Mouse (Mus musculus): ENCODE data around the gene Pdrg1. TPM values are rescaled to one million over a fixed set of nuclear protein-coding genes. Genes with fewer than 3 reads are reported as not detected.
A peak's percentile ranks its signal among the peaks of the same experiment; 100 is the strongest.

The Pdrg1 gene
- polyA plus RNA-seq, 1 experiment from 2014 or later: 144 TPM

GRCm38 (mm10) chr2:153030422-153030821, 15.2 kb upstream of the Pdrg1 start:
- Histone ChIP-seq H3K4me2 (replicated peaks) (no peak overlapping the region), H3K4me3 (replicated peaks) (no peak overlapping the region), H3K9me3 (replicated peaks) (no peaks in the 10 kb centered on the region), H3K36me3 (no peaks in the 10 kb centered on the region), H3K27me3 (peaks cover 71% of the 10 kb centered on the region), H3K9ac (no peak overlapping the region), H3K27ac (replicated peaks) (no peak overlapping the region), H3K4me1 (peaks cover 11% of the 10 kb centered on the region)
- WGBS: 30% methylated on average over 4 of the region's 4 CpGs
- no peak for ATAC-seq (ENCODE audit: insufficient number of reproducible peaks, low FRiP score, low TSS enrichment, low read depth)

- no peaks in the 10 kb centered on the region for H3K9me3 ChIP-seq (replicated peaks)
- H3K36me3 ChIP-seq: no peaks in the 10 kb centered on the region
- no peak overlapping the region for H3K9ac ChIP-seq
- H3K4me1 ChIP-seq: peaks cover 11% of the 10 kb centered on the region
- H3K4me3 ChIP-seq (replicated peaks): no peak overlapping the region
- peaks cover 45% of the 10 kb centered on the region for H3K27me3 ChIP-seq
- no peak overlapping the region for H3K4me2 ChIP-seq (replicated peaks)
- 64% methylated on average over 4 of the region's 4 CpGs for WGBS
- no peak overlapping the region for H3K27ac ChIP-seq (replicated peaks)
- ATAC-seq (ENCODE audit: insufficient number of reproducible peaks, low FRiP score, low TSS enrichment, low read depth): no peak
Measured at GRCm38 (mm10) chr2:153027501-153027900, 12.3 kb upstream of the Pdrg1 start.

- H3K9me3 ChIP-seq (replicated peaks): no peaks in the 10 kb centered on the region
- no peak overlapping the region for H3K27ac ChIP-seq (replicated peaks)
- H3K27me3 ChIP-seq: peaks cover 31% of the 10 kb centered on the region
- no peak overlapping the region for H3K9ac ChIP-seq
- WGBS: 81% methylated on average over 7 of the region's 7 CpGs
- ATAC-seq (ENCODE audit: insufficient number of reproducible peaks, low FRiP score, low TSS enrichment, low read depth): no peak
- H3K36me3 ChIP-seq: no peaks in the 10 kb centered on the region
- H3K4me2 ChIP-seq (replicated peaks): no peak overlapping the region
- H3K4me3 ChIP-seq (replicated peaks): no peak overlapping the region
- H3K4me1 ChIP-seq: no peaks in the 10 kb centered on the region
Measured at GRCm38 (mm10) chr2:153026052-153026451, 10.8 kb upstream of the Pdrg1 start.

GRCm38 (mm10) chr2:153022855-153023254, 7.6 kb upstream of the Pdrg1 start:
- Histone ChIP-seq H3K9ac (no peak overlapping the region), H3K27ac (replicated peaks) (no peak overlapping the region), H3K9me3 (replicated peaks) (no peaks in the 10 kb centered on the region), H3K27me3 (peaks cover 14% of the 10 kb centered on the region), H3K4me1 (no peaks in the 10 kb centered on the region), H3K4me2 (replicated peaks) (no peak overlapping the region), H3K36me3 (no peaks in the 10 kb centered on the region), H3K4me3 (replicated peaks) (no peak overlapping the region)
- WGBS: 69% methylated on average over 4 of the region's 4 CpGs
- no peak for ATAC-seq (ENCODE audit: insufficient number of reproducible peaks, low FRiP score, low TSS enrichment, low read depth)

GRCm38 (mm10) chr2:153021163-153021562, 5.9 kb upstream of the Pdrg1 start:
- Histone ChIP-seq H3K9ac (no peak overlapping the region), H3K4me3 (replicated peaks) (no peak overlapping the region), H3K4me1 (no peaks in the 10 kb centered on the region), H3K27me3 (peaks cover 15% of the 10 kb centered on the region), H3K27ac (replicated peaks) (no peak overlapping the region), H3K4me2 (replicated peaks) (no peak overlapping the region), H3K36me3 (no peaks in the 10 kb centered on the region), H3K9me3 (replicated peaks) (no peaks in the 10 kb centered on the region)
- no peak for ATAC-seq (ENCODE audit: insufficient number of reproducible peaks, low FRiP score, low TSS enrichment, low read depth)
- WGBS: 60% methylated on average over 3 of the region's 3 CpGs

GRCm38 (mm10) chr2:153019355-153019754, 4.1 kb upstream of the Pdrg1 start:
- Histone ChIP-seq H3K9ac (no peak overlapping the region), H3K4me1 (peaks cover 4% of the 10 kb centered on the region), H3K27me3 (peaks cover 15% of the 10 kb centered on the region), H3K36me3 (no peaks in the 10 kb centered on the region), H3K4me2 (replicated peaks) (no peak overlapping the region), H3K4me3 (replicated peaks) (no peak overlapping the region), H3K9me3 (replicated peaks) (no peaks in the 10 kb centered on the region), H3K27ac (replicated peaks) (no peak overlapping the region)
- WGBS: 85% methylated on average over 3 of the region's 3 CpGs
- no peak for ATAC-seq (ENCODE audit: insufficient number of reproducible peaks, low FRiP score, low TSS enrichment, low read depth)

GRCm38 (mm10) chr2:153016786-153017185, 1.6 kb upstream of the Pdrg1 start:
- peaks cover 15% of the 10 kb centered on the region for H3K4me1 ChIP-seq

GRCm38 (mm10) chr2:153015804-153016203, 577 bp upstream of the Pdrg1 start:
- no peak for ATAC-seq (ENCODE audit: insufficient number of reproducible peaks, low FRiP score, low TSS enrichment, low read depth)
- Histone ChIP-seq H3K9me3 (replicated peaks) (no peaks in the 10 kb centered on the region), H3K36me3 (peaks cover 21% of the 10 kb centered on the region), H3K4me1 (peaks cover 15% of the 10 kb centered on the region), H3K27ac (replicated peaks) (no peak overlapping the region), H3K27me3 (peaks cover 15% of the 10 kb centered on the region), H3K4me2 (replicated peaks) (peak overlapping the region; percentile 77; the same call in 1 of the 2 replicates), H3K9ac (no peak overlapping the region), H3K4me3 (replicated peaks) (no peak overlapping the region)
- WGBS: 39% methylated on average over 8 of the region's 8 CpGs

More at GRCm38 (mm10) chr2:153016786-153017185, 1.6 kb upstream of the Pdrg1 start:
- no peak for ATAC-seq (ENCODE audit: insufficient number of reproducible peaks, low FRiP score, low TSS enrichment, low read depth)
- no peak overlapping the region for H3K4me2 ChIP-seq (replicated peaks)
- H3K4me3 ChIP-seq (replicated peaks): no peak overlapping the region
- no peak overlapping the region for H3K27ac ChIP-seq (replicated peaks)
- peaks cover 13% of the 10 kb centered on the region; the same call in 1 of the 2 replicates for H3K36me3 ChIP-seq
- H3K9me3 ChIP-seq (replicated peaks): no peaks in the 10 kb centered on the region
- peaks cover 15% of the 10 kb centered on the region for H3K27me3 ChIP-seq
- peak overlapping the region; percentile 7; the same call in 1 of the 2 replicates for H3K9ac ChIP-seq
- WGBS: 42% methylated on average over 5 of the region's 5 CpGs

GRCm38 (mm10) chr2:153013724-153014515, 1.3 kb downstream of the Pdrg1 start:
- WGBS: 86% methylated on average over 11 of the region's 11 CpGs
- no peak for ATAC-seq (ENCODE audit: insufficient number of reproducible peaks, low FRiP score, low TSS enrichment, low read depth)
- Histone ChIP-seq H3K36me3 (peaks cover 40% of the 10 kb centered on the region), H3K4me3 (replicated peaks) (peak overlapping the region; percentile 81), H3K27me3 (peaks cover 12% of the 10 kb centered on the region), H3K4me1 (peaks cover 15% of the 10 kb centered on the region), H3K27ac (replicated peaks) (no peak overlapping the region), H3K4me2 (replicated peaks) (peak overlapping the region; percentile 77), H3K9ac (no peak overlapping the region; the same call in 1 of the 2 replicates), H3K9me3 (replicated peaks) (no peaks in the 10 kb centered on the region)

GRCm38 (mm10) chr2:153009192-153009973, 5.8 kb downstream of the Pdrg1 start:
- ATAC-seq (ENCODE audit: insufficient number of reproducible peaks, low FRiP score, low TSS enrichment, low read depth): 0 out of 2 replicates have a peak, but pooled peaks have one; percentile 27
- Histone ChIP-seq H3K27ac (replicated peaks) (no peak overlapping the region), H3K4me1 (peaks cover 11% of the 10 kb centered on the region), H3K9me3 (replicated peaks) (no peaks in the 10 kb centered on the region), H3K27me3 (no peaks in the 10 kb centered on the region), H3K36me3 (peaks cover 58% of the 10 kb centered on the region), H3K4me2 (replicated peaks) (no peak overlapping the region), H3K4me3 (replicated peaks) (no peak overlapping the region), H3K9ac (no peak overlapping the region)
- 89% methylated on average over 12 of the region's 12 CpGs for WGBS

- no peak for ATAC-seq (ENCODE audit: insufficient number of reproducible peaks, low FRiP score, low TSS enrichment, low read depth)
- no peaks in the 10 kb centered on the region for H3K9me3 ChIP-seq (replicated peaks)
- H3K36me3 ChIP-seq: peaks cover 39% of the 10 kb centered on the region
Measured at GRCm38 (mm10) chr2:153005981-153006380, 9.2 kb downstream of the Pdrg1 start.

More at GRCm38 (mm10) chr2:153005981-153006380, 9.2 kb downstream of the Pdrg1 start:
- Histone ChIP-seq H3K9ac (no peak overlapping the region), H3K4me1 (no peaks in the 10 kb centered on the region), H3K4me2 (replicated peaks) (no peak overlapping the region), H3K27me3 (no peaks in the 10 kb centered on the region), H3K4me3 (replicated peaks) (no peak overlapping the region), H3K27ac (replicated peaks) (no peak overlapping the region)
- 86% methylated on average over 3 of the region's 3 CpGs for WGBS
